Mouse (Mus musculus): ENCODE measurements around the gene Dnajc8.

Dnajc8 gene

DNA sequence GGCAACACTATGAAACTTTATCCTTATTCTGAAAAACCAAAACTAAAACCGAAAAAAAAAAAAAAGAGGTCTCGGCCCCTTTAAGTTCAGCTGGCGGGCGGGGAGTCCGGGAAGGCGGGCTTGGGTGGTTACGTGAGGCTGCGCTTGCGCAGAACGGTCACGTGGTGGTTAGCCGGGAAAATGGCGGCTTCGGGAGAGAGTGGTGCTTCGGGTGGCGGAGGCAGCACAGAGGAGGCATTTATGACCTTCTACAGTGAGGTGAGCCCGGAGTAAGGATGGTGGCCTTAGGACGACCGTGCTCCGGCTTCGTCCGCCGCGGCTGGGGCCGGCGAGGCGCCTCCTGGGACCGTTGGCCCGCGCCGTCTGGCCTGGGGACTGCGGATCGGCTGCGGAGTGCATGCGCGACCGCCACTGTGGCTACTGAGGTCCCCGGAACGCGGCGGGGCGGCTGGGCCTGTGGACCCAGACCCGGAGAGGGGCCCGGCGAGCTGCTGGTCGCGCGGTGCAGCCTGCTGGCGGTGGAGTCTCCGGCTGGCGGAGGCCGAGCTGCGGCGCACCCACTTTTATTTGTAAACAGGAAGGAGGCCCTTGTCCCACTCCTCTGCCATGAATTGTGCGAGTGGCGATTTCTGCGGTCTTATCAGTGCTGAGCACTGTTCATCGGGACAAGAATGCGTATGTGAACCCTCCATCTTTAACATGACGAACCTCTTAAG lies at the start of gene Dnajc8:
TSS of gene Dnajc8 (plus strand) at position 145 of the 716 bp plus-strand sequence.
- peak; percentile 93 for DNase-seq (ENCODE audit: extremely low spot score, low spot score)

GRCm38 (mm10) chr4:132488521-132488920 lies 46.8 kb upstream of the Dnajc8 start:
- DNase-seq (ENCODE audit: extremely low spot score, low spot score), result no peak

DNA sequence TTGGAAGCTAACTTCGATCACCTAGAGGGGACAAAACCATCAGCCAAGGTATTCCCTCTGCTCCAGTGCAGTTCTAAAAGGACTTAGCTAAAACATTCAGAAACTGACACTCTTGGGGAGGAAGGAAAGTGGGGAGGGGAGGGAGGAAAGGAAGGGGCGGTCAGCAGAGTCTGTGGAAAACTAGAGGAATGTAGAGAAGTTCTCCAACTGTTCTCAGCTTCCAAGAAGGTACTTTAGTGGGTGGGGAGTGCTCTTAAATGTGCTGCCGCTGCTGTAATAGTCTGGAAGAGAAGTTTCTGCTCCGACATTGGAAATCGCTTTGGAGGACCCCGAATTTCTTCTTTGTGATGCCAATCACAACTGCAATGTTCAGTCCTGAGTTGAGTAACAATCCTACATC lies 46.4 kb upstream of the Dnajc8 start:
- DNase-seq (ENCODE audit: extremely low spot score, low spot score), result no peak

GRCm38 (mm10) chr4:132490273-132491010 lies 44.9 kb upstream of the Dnajc8 start:
- no peak for DNase-seq (ENCODE audit: extremely low spot score, low spot score)

- no peak for DNase-seq (ENCODE audit: extremely low spot score, low spot score)
These were observed 44.3 kb upstream of the Dnajc8 start for GRCm38 (mm10) chr4:132491057-132491456.

DNA sequence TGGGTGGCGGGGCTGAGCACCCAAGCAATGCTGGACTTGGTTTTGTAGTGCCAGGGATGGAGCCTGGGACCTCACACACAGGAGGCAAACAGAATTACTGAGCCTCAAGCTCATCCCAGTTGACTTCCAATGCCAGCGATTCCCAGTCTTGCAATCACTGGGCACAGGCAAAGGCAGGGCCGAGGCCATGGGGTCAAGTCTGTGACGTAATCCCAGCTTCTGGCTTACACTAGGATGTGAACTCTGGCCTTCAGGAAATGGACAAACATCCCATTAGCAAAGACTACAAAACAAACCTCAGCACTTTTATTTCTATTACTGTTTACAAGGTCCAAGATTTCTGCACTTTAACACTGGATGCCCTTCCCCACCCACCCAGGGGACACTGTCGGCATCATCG lies 43.6 kb upstream of the Dnajc8 start:
- no peak for DNase-seq (ENCODE audit: extremely low spot score, low spot score)

GRCm38 (mm10) chr4:132492178-132493060 lies 42.9 kb upstream of the Dnajc8 start:
- no peak for DNase-seq (ENCODE audit: extremely low spot score, low spot score)

DNA sequence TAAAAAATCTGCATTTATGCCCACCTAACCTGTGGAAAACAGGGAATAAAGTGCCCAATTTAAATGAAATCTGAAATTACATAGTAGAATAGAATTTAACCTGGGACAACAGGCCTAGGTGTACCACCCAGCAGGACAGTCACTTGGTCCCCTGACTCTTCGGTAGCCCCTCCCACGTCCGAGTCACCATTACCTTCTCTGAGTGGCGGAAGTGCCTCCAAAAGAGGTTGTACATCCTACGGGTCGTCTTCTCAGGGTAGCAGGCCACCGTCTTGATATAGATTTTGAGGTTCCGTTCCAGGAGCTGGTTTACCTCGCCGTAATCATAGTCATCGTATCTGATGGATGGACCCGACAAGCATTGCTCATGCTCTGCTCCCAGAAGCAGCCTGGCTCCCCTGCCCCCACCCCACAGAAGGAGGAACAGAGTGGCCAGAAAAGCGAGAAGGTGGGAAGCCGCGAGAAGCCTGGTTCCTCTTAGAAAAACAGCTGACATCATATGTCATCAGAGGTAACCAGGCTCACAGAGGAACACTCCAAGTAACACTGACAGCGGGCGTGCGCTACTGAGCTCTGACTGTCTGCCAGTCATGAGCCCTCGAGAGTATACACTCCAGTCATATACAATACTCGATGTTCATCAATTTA lies 41.0 kb upstream of the Dnajc8 start:
- no peak for DNase-seq (ENCODE audit: extremely low spot score, low spot score)

DNA sequence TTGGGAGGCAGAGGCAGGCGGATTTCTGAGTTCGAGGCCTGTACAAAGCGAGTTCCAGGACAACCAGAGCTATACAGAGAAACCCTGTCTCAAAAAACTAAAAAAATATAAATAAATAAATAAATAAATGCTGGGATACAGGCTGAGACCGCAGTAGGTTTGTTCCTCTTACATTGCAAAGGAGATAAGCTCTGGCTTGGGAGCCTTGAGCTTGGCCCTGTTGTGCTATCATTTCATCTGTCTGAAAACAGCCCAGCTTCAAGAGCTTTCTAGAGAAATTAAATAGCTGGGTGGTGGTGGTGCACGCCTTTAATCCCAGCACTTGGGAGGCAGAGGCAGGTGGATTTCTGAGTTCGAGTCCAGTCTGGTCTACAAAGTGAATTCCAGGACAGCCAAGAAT lies 33.7 kb upstream of the Dnajc8 start:
- no peak for DNase-seq (ENCODE audit: extremely low spot score, low spot score)

DNA sequence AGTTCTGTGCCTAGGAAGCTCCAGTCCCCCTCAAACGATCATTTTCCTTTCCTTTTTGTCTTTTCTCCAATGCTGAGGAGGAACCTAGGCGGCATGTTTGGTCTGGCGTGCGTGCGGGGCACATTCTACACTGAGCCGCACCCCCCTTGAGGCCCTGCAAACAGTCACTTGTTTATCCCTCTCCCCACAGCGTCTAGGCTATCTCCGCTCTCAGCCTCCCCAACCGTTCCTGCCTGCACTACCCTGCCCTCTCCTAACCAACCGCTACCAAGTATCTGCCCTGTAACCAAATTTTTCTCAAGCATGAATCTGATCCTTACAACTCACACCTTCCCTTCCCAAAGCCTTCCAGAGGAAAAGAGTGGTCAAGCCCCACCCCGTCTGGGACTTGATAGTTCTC lies 32.0 kb upstream of the Dnajc8 start:
- no peak for DNase-seq (ENCODE audit: extremely low spot score, low spot score)

DNA sequence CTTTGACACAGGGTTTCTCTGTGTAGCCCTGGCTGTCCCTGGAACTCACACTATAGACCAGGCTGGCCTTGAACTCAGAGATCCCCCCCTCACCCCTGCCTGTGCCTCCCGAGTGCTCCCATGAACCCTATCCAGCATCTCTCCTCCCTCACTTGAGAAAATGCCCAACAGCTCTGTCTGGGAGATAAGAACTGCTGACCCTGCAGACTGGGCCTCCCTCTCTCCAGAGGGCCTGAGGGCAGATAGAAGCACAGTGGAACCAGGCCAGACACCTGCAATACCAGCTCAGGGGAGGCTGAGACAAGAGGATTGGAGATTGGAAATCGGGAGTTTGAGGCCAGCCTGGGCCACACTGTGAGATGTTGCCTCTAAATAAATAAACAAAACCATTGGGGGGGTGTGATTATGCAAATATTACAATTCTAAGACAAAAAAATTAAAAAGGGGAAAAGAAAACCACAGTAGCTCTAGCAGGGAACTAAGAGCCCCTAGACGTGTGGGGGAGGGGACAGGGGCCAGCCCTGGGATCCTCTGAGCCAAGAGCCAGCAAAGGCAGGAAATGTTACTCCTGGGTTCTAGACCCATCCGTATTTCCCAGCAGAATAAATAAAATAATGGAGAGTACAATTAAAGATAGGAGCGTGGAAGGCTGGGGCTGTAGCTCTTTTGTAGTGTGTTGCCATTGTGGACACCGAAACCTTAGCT lies 30.2 kb upstream of the Dnajc8 start:
- no peak for DNase-seq (ENCODE audit: extremely low spot score, low spot score)

- DNase-seq (ENCODE audit: extremely low spot score, low spot score), result no peak
These were observed 29.6 kb upstream of the Dnajc8 start for GRCm38 (mm10) chr4:132505800-132506199.

DNA sequence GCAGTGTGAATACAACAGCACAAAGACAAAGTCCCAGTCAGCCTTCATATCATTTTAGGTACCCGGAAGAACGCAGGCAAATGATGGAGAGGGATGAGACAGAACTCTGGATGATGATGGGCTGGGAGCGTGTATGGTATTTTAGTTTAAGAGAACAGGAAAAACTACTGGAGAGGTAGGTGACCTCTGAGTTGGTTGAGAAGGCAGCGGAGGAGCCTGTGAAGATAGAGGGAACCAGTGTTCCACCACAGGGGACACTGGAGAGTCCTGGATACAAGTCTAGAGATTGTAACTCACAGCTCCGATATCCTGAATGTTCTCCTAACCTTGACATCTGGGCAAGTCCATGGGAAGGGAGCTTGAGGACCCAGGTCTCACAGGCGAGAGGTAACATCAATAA lies 29.1 kb upstream of the Dnajc8 start:
- DNase-seq (ENCODE audit: extremely low spot score, low spot score), result no peak

- DNase-seq (ENCODE audit: extremely low spot score, low spot score), result no peak
These were observed 28.1 kb upstream of the Dnajc8 start for GRCm38 (mm10) chr4:132507210-132507609.

GRCm38 (mm10) chr4:132509621-132510296 lies 25.6 kb upstream of the Dnajc8 start:
- peak; percentile 87 for DNase-seq (ENCODE audit: extremely low spot score, low spot score)

GRCm38 (mm10) chr4:132510352-132510798 lies 25.0 kb upstream of the Dnajc8 start, which contains the start of gene Sesn2:
Sesn2 (minus strand) TSS chr4:132510501.
- DNase-seq (ENCODE audit: extremely low spot score, low spot score), result peak; percentile 95

GRCm38 (mm10) chr4:132512080-132512479 lies 23.3 kb upstream of the Dnajc8 start:
- DNase-seq (ENCODE audit: extremely low spot score, low spot score), result no peak

- DNase-seq (ENCODE audit: extremely low spot score, low spot score), result no peak
These were observed 21.7 kb upstream of the Dnajc8 start for GRCm38 (mm10) chr4:132513395-132514273.

- DNase-seq (ENCODE audit: extremely low spot score, low spot score), result peak; percentile 90
These were observed 20.7 kb upstream of the Dnajc8 start for GRCm38 (mm10) chr4:132514555-132515135.

Data from neural tube, embryonic 10.5 days (tissue).